Mouse (Mus musculus) telencephalon, adult 2 months (tissue): Measurements from ENCODE around the gene Aif1.

ENCODE experiments used
- DNase-seq: peaks from one replicate; pipeline ENCODE4 v3.0.0-alpha.2; 2011; ENCODE audit warnings: low read depth, low spot score

Gene Aif1

GRCm38 (mm10) chr17:35166352-35167035 lies 9.4 kb downstream of the Aif1 start:
- DNase-seq: peak; percentile 67

- no peak for DNase-seq
Observed at GRCm38 (mm10) chr17:35165451-35166155, 10.3 kb downstream of the Aif1 start.

GRCm38 (mm10) chr17:35164568-35165450 lies 11.1 kb downstream of the Aif1 start, which contains the start of gene Prrc2a:
Gene Prrc2a (minus strand): TSS chr17:35164897.
- peak; percentile 100 for DNase-seq

GRCm38 (mm10) chr17:35164218-35164567 lies 11.7 kb downstream of the Aif1 start:
- no peak for DNase-seq

- DNase-seq: no peak
Observed at GRCm38 (mm10) chr17:35163326-35164081, 12.4 kb downstream of the Aif1 start.

GRCm38 (mm10) chr17:35162730-35163129 lies 13.1 kb downstream of the Aif1 start:
- no peak for DNase-seq

GRCm38 (mm10) chr17:35162121-35162520 lies 13.7 kb downstream of the Aif1 start:
- DNase-seq: no peak

- no peak for DNase-seq
Observed at GRCm38 (mm10) chr17:35161421-35161820, 14.4 kb downstream of the Aif1 start.

GRCm38 (mm10) chr17:35159638-35160037 lies 16.2 kb downstream of the Aif1 start:
- no peak for DNase-seq

GRCm38 (mm10) chr17:35158850-35159593 lies 16.8 kb downstream of the Aif1 start:
- no peak for DNase-seq

- DNase-seq: no peak
Observed at GRCm38 (mm10) chr17:35157661-35158175, 18.1 kb downstream of the Aif1 start.

GRCm38 (mm10) chr17:35157254-35157653 lies 18.6 kb downstream of the Aif1 start:
- no peak for DNase-seq

- no peak for DNase-seq
Observed at GRCm38 (mm10) chr17:35156461-35157200, 19.2 kb downstream of the Aif1 start.

GRCm38 (mm10) chr17:35155451-35155850 lies 20.4 kb downstream of the Aif1 start:
- no peak for DNase-seq

- no peak for DNase-seq
Observed at GRCm38 (mm10) chr17:35154616-35155015, 21.3 kb downstream of the Aif1 start.

- no peak for DNase-seq
Observed at GRCm38 (mm10) chr17:35153931-35154330, 21.9 kb downstream of the Aif1 start.

GRCm38 (mm10) chr17:35153077-35153476 lies 22.8 kb downstream of the Aif1 start:
- no peak for DNase-seq

- no peak for DNase-seq
Observed at GRCm38 (mm10) chr17:35152121-35152520, 23.7 kb downstream of the Aif1 start.

- DNase-seq: no peak
Observed at GRCm38 (mm10) chr17:35147922-35148639, 27.8 kb downstream of the Aif1 start.
